Mouse (Mus musculus): ENCODE results near the gene Olfr1160.
"Not testable (repeated sequence)": the region's sequence is repeated elsewhere in the genome, so short reads cannot be mapped to it uniquely, and the experiment has no call there.

The Olfr1160 gene

DNA sequence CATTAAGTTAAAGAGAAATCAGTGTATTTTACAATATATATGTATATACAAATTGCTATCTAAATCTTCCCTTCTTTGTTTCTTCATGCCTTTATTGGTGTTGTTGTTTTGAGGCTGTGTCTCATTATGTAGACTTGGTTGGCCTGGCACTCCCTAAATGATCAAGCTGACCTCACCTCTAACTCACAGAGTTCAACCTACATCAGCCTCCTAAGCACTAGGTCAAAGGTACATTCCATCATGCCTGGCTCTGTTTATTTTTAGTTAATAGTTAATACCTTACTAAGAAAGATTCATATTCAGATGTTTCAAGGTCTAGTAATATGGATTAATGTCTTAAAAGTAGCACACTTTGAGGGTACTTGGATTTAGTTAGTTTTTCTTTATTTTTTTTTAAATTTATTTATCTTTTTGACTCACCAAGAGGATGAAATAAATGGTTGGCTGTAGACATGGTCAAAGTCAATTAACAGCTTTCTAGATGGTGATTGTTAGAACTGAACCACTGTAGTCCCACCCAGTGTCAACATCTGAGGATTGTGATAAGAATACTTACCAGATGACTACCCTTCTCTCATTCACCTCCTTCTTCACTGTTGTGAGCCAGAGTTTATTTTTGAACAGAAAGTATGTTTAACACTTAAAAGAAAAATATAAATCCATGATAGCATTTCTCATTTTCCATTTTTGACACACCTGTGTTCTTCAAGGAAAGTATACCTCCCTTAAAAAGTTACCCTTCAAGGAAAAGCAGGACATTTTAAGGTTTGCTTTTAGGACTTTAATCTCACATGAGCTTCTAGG is at the start of gene Olfr1160:
TSS of gene Olfr1160 (minus strand) at position 754 of the 804 bp plus-strand sequence.
- no peak for DNase-seq (ENCODE audit: low spot score)

DNA sequence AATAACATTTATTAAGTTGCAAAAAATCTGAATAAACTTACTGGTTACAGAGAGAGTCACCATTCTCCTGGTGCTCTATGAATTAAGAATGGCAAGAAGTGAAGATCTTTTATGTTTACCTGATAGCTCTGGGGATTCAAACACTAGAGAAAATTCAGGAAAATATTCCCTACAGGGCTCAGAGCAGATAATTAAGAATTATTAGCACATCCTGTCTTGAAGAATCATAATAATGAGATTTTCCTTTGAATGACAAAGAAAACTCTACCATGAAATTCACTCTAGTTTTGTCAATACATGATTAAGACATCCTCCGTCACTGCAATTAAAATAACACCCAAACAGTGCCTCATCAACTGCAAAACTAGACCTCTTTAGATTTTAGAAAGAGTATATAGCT is 43.0 kb upstream of the Olfr1160 start, which contains the start of gene Olfr1162:
TSS of gene Olfr1162 (minus strand) at position 101 of the 400 bp plus-strand sequence.
- no peak for DNase-seq (ENCODE audit: low spot score)

- no peak for DNase-seq (ENCODE audit: low spot score)
These were observed 29.5 kb upstream of the Olfr1160 start, which contains the start of gene Olfr73 for GRCm38 (mm10) chr2:88037599-88037998. Gene Olfr73, minus strand, starts transcription at chr2:88037699.

- DNase-seq (ENCODE audit: low spot score): not testable (repeated sequence)
These were observed 14.4 kb upstream of the Olfr1160 start, which contains the start of gene Olfr1161 for GRCm38 (mm10) chr2:88022474-88022873. Gene Olfr1161, plus strand, starts transcription at chr2:88022774.

- no peak for DNase-seq (ENCODE audit: low spot score)
These were observed 18.3 kb downstream of the Olfr1160 start, which contains the start of gene Olfr1158 for GRCm38 (mm10) chr2:87989813-87990212. Gene Olfr1158, plus strand, starts transcription at chr2:87990113.

- no peak for DNase-seq (ENCODE audit: low spot score)
These were observed 33.5 kb downstream of the Olfr1160 start, which contains the start of gene Olfr74 for GRCm38 (mm10) chr2:87974563-87974962. Gene Olfr74, minus strand, starts transcription at chr2:87974663.

GRCm38 (mm10) chr2:87968199-87968598 is 39.9 kb downstream of the Olfr1160 start, which contains the start of gene Olfr1157:
Gene Olfr1157, minus strand, starts transcription at chr2:87968299.
- no peak for DNase-seq (ENCODE audit: low spot score)

- no peak for DNase-seq (ENCODE audit: low spot score)
These were observed 55.1 kb downstream of the Olfr1160 start, which contains the start of gene Olfr1156 for GRCm38 (mm10) chr2:87953000-87953399. Gene Olfr1156, minus strand, starts transcription at chr2:87953100.
